Mouse (Mus musculus) cerebral cortex, adult 2 months (tissue): ENCODE results near the gene Trpm4.

Experiments
- WGBS: fragments of 180-500 bp; shearing (Covaris S2); methylation state at CpG from one replicate; pipeline ENCODE4 v1.1.7; 2018; 5-methylcytosine and 5-hydroxymethylcytosine counted together

Gene Trpm4

GRCm38 (mm10) chr7:45346905-45347304, 13.3 kb upstream of the Trpm4 start:
- 52% methylated on average over 13 of the region's 13 CpGs for WGBS

GRCm38 (mm10) chr7:45343543-45343942, 10.0 kb upstream of the Trpm4 start:
- 31% methylated on average over 13 of the region's 13 CpGs for WGBS

- WGBS: 88% methylated on average over 11 of the region's 11 CpGs
These were observed 8.5 kb upstream of the Trpm4 start for GRCm38 (mm10) chr7:45342081-45342480.

DNA sequence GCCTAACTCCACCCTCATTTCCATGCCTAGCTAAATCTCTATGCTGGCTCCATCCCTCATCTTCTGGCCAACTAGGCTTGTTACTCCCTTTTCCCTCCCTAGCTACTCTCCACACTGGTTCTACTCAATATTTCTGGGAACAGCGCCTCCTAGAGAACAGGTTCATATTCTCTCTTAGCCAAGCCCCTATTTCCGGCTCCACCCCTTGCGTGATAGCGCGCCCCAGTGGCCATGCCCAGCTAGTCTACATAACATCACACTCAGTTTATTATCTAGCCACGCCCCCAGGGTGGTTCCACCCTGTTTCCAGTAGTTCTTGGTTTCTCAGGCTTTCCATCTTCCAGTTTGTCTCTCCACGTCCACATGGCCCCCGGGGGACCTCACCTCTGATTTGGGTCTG, 7.7 kb upstream of the Trpm4 start:
- 7% methylated on average over 8 of the region's 8 CpGs for WGBS

GRCm38 (mm10) chr7:45340669-45341068, 7.1 kb upstream of the Trpm4 start:
- WGBS: 24% methylated on average over 11 of the region's 11 CpGs

DNA sequence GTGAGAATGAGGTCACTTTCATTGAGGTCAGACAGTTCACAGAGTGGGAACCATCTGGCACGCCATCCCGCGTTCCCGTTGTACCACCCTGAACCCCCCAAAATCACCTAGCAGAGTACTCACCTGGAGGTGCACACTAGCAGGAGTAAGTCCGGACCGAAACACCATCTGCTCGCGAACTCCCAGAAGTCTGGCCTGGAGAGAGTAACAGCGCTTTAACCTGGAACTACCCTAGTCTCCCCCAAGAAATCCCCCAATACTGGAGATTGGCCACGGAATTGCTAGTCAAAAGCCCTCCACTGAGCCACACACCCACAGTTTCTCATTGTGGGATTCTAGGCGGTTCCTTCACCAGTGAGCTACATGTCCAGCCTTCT, 6.5 kb upstream of the Trpm4 start:
- WGBS: 34% methylated on average over 11 of the region's 11 CpGs

DNA sequence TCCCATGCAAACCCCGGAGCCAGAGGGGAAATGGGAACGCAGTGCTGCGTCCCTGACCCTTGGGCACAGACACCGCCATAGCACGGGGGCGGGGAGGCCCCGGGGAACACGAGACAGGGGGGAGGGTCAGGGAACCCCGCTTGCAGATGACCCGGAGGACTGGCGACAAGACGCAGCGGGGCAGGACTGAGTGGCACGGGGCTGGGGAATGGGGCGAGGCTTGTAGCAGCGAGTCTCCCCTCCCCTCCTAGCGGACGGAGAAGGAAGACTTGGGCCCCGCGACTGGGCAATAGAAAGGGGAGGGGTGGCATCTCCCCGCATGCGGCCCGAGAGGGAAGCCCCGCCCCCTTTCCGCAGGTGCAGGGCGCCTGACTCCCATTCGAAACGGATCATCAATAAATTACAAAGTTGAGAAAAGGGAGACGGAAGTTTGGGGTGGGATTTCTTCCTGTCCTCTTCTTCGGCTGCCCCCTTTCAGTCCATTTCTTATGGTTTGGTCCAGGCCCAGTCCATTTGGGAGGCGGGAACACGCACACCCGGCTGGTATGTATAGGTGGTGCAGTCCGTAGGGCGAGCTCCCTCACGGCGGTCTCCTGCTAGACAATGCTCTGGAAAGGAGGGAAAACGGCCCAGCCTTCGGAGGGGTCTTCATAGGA, 6.0 kb upstream of the Trpm4 start:
- 22% methylated on average over 39 of the region's 39 CpGs for WGBS

- WGBS: 12% methylated on average over 14 of the region's 14 CpGs
These were observed 4.8 kb upstream of the Trpm4 start for GRCm38 (mm10) chr7:45338161-45338911.

GRCm38 (mm10) chr7:45337469-45337868, 3.9 kb upstream of the Trpm4 start:
- WGBS: 16% methylated on average over 4 of the region's 4 CpGs

GRCm38 (mm10) chr7:45336319-45336718, 2.7 kb upstream of the Trpm4 start:
- 92% methylated on average over 4 of the region's 4 CpGs for WGBS

- WGBS: 39% methylated on average over 5 of the region's 5 CpGs
These were observed 1.5 kb upstream of the Trpm4 start, which contains the start of gene Hrc for GRCm38 (mm10) chr7:45335056-45335455. Gene Hrc (plus strand): TSS chr7:45335290.

DNA sequence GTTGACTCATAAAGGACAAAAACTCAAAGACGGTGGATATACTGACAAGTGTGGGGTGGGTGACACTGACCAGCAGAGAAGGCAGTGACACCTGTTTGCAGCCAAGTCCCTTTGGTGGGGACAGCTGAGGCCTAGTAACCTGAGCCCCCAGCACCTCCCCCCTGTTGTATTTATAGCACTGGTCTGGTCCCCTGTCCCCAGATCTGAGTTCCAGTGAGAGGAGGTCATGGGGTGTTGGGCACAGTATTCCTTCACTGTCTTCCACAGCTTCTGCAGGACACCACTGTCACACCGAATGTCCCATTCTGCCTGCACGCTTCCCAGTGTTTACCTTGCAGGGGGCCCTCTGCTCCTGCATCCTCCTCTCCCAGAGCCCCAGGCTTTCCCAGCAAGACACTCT, 1.0 kb upstream of the Trpm4 start:
- 43% methylated on average over 3 of the region's 3 CpGs for WGBS

DNA sequence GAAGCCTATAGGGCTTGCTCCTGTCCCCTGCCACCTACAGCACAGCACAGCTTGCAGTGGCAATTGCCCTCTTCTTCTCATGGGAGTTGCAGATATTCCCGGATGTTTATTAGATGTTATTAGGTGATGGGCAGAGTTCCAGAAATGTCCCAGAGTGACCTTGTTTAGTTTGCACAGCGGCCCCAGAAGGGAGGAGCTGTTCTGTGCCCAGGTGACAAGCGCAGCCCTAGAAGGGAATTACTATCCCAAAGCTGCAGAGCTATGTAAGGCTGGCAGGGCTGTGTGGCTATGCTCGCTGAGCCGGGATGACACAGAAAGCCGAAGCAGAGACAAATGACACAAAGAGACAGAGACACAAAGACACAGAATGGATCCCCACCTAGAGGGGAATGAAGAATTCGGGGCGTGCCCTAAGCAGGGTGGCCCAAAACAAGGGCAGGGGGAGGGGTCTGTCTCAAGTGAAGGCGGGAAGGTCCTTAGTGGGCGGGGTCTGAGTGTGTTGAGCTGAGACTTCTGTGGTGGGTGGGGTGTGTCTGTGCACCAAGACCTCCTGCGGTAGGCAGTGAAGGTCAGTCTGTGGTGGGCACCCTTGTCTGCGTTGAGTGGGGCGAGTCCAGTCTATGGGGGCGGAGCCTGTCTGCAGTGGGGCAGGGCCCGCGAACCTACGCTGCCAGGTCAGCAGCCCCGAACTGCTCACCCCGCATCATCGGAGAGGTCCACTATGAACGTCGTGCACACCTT, 725 bp downstream of the Trpm4 start:
- WGBS: 3% methylated on average over 21 of the region's 22 CpGs

DNA sequence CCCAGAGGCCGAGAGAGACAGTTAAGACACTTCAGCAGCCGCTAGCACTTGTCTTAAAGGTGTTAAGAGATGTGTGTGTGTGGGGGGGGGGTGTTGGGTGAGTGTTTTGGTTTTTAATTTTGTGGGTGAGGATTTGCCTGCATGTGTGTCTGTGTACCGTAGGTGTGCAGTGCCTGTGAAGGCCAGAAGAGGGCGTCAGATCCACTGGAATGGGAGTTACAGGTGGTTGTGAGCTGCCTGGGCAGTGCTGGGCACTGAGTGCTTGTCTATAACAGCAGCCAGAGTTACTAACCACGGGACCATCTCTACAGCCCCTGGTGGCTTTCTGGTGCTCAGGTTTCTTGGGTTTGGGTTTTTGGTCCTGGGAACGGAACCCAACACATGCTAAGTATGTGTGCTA, 2.1 kb downstream of the Trpm4 start:
- 81% methylated on average over 6 of the region's 6 CpGs for WGBS

DNA sequence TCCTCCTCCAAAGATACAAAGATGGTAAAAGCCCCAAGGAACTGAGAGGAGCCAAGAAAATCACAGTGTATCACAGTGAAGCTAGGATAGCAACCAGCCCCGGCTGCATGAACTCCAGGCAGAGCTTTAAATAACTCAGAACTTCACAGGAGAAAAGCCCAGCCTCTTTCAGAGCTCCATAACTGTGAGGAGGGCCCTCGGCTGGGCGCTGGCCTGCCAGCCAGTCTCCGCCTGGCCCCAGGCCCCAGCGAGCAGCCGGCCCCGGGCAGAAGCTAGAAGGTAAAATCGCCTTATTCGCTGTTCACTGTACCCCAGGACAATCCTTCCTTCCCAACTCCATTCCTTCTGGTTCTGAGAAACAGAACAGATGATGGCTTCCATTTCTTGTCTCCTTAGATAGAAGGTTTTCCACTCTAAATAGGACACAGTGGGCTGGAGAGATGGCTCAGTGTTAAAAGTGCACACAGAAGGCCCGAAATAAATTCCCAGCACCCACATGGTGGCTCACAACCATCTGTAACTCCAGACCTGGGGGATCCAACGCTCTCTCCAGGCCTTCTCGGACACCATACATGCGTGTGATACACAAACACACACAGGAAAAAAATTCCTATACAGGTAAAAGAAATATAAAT, 4.6 kb downstream of the Trpm4 start:
- 51% methylated on average over 13 of the region's 13 CpGs for WGBS

- 89% methylated on average over 5 of the region's 5 CpGs for WGBS
These were observed 10.5 kb downstream of the Trpm4 start for GRCm38 (mm10) chr7:45323069-45323468.

GRCm38 (mm10) chr7:45322245-45322644, 11.3 kb downstream of the Trpm4 start:
- 90% methylated on average over 4 of the region's 4 CpGs for WGBS

GRCm38 (mm10) chr7:45316536-45316935, 17.0 kb downstream of the Trpm4 start:
- WGBS: 94% methylated on average over 14 of the region's 14 CpGs

- 49% methylated on average over 10 of the region's 10 CpGs for WGBS
These were observed 18.3 kb downstream of the Trpm4 start for GRCm38 (mm10) chr7:45315182-45315701.

DNA sequence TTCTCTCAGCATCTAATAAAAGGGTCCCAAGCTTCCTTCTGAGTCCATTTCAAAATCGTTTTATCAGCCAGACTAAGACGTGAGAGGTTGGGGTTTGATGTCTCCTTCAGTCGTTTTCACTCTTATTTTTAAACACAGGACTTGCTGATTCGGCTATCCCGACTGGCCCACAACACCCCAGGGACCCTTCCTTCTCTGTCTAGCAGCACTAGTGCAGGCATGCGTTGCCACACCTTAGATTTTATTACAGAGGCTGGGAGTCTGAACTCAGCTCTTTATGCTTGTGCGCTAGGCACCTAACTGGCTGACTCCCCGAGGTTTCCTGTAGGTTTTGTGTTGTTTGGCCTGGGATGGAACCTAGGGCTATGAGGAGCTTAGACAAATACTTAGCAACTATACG, 20.1 kb downstream of the Trpm4 start:
- 48% methylated on average over 9 of the region's 9 CpGs for WGBS

DNA sequence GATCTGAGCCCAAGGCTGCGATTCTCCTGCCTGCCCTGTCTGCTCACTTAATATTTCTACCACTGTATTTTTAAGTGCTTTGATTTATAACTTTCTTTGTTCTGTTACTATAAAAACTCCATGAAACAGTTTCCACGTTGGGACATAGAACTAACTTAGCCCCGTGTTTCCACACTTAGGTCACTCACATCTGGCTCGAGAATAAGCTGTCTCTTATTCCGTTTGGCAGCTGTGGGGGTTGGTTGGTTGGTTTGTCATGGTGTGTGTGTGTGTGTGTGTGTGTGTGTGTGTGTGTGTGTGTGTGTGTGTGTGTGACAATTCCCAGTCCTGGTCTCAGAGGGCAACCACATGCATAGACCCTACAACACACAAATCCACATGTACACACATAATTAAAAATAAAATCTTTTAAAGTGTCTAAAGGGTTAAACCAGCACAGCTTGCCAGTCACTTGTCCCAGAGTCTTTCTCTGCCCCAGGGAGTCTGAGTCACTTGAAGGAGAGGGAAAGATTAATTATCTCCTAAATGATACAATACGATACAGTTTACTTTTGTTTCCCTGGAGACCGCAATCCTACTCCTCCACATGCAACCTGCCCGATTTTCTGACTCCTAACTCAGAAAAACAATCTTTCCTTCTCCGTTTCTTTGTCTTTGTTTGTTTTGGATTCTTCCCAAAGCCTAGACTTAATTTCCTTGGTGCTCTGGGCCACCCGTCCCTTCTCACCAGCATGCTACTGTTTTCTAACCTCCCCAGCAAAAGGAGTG, 20.7 kb downstream of the Trpm4 start:
- WGBS: 33% methylated on average over 10 of the region's 10 CpGs
